25 mouse cellular contexts compared by ENCODE assay signal in the genomic region with DNA sequence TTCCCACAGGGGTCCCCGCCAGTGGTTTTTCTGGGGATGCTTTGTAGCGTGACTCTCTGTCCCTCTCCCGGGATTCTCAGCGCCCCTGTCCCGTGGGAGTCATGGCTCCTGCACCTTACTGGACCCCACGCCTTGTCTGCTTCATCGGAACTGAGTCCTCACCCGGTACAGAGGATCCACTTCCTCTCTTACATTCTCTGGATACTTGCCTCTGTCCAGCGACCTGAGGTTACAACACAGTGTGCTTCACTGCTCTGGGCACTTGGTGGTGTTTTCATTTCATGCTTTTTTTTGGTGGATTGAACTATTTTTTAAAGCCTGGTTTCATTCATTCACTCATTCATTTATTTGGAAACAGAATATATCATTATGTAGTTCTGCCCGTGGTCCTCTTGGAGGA.
"Had no signal": no experiment of that assay in that cellular context is flagged by ENCODE, and none has a peak within 500 bp of the region (broad histone marks: within the 10 kb centered on the region; RNA-seq: fewer than 3 reads in every experiment).

No protein-coding gene starts in this region.

- H3K9ac ChIP-seq: heart, embryonic 13.5 days; heart, embryonic 15.5 days; hindbrain, embryonic 12.5 days; hindbrain, embryonic 14.5 days; intestine, embryonic 15.5 days; limb, embryonic 12.5 days had no signal

- H3K27me3 ChIP-seq: heart, embryonic 13.5 days; heart, embryonic 15.5 days; hindbrain, embryonic 12.5 days; intestine, embryonic 15.5 days; limb, embryonic 12.5 days had no signal

- H3K9me3 ChIP-seq: heart, embryonic 13.5 days; heart, embryonic 15.5 days; hindbrain, embryonic 12.5 days; intestine, embryonic 15.5 days; limb, embryonic 10.5 days; limb, embryonic 12.5 days had no signal

- H3K4me1 ChIP-seq: hindbrain, embryonic 12.5 days; limb, embryonic 10.5 days; limb, embryonic 12.5 days had no signal

- H3K36me3 ChIP-seq: heart, embryonic 13.5 days; heart, embryonic 15.5 days; hindbrain, embryonic 10.5 days; hindbrain, embryonic 12.5 days; intestine, embryonic 15.5 days; limb, embryonic 10.5 days; limb, embryonic 12.5 days had no signal

- ATAC-seq: hindbrain, embryonic 16.5 days; inflammation-experienced regulatory T-cells, adult 6 months; intestine, embryonic 15.5 days; intestine, postnatal 0 days had no signal

- DNase-seq: gastrocnemius, postnatal 14 days; heart, adult 11 months; heart, adult 2 months; heart, postnatal 14 days; heart, postnatal 36 days; kidney, adult 18-20 months; kidney, adult 8-10 months; kidney, postnatal 10 days; kidney, postnatal 25 days; kidney, postnatal 4 days; liver had no signal

- H3K4me2 ChIP-seq: heart, embryonic 11.5 days; heart, embryonic 13.5 days; heart, embryonic 15.5 days; hindbrain, embryonic 12.5 days; hindbrain, embryonic 14.5 days; intestine, embryonic 15.5 days; limb, embryonic 12.5 days had no signal

- H3K27ac ChIP-seq: heart, adult 2 months; heart, embryonic 13.5 days; heart, embryonic 15.5 days; hindbrain, embryonic 10.5 days; hindbrain, embryonic 12.5 days; hindbrain, embryonic 14.5 days; intestine, embryonic 15.5 days; layer of hippocampus, adult 2 months; left cerebral cortex, adult 2 months; limb, embryonic 10.5 days; limb, embryonic 12.5 days had no signal

- H3K4me3 ChIP-seq: heart, adult 2 months; heart, embryonic 13.5 days; heart, embryonic 15.5 days; hindbrain, embryonic 10.5 days; hindbrain, embryonic 12.5 days; intestine, embryonic 15.5 days; layer of hippocampus, adult 2 months; left cerebral cortex, adult 2 months; limb, embryonic 10.5 days; limb, embryonic 12.5 days had no signal
